Mouse (Mus musculus) T-helper 17 cell (primary cell): ENCODE measurements at regions not wholly inside any gene's neighbourhood (a gene's known extent, or its start where the extent isn't known, plus 50 kb on each side); places are given as distances from the start of the nearest gene placed in this dataset.

ENCODE experiments used
- in situ Hi-C, 2 experiments: fragments of 300-600 bp; cut with MboI, MseI; formaldehyde crosslinking; loops; 1 replicate in 1 of 2; 2 replicates in 1 of 2; pipeline ENCODE4 v1.15.1; 2025; ENCODE audit warnings: high pct_unique_total_duplicates in 2 of 2

GRCm38 (mm10) chr10:98554575-98554974, 359.6 kb upstream of the Atp2b1 start:
- in situ Hi-C loops = no loop called here

DNA sequence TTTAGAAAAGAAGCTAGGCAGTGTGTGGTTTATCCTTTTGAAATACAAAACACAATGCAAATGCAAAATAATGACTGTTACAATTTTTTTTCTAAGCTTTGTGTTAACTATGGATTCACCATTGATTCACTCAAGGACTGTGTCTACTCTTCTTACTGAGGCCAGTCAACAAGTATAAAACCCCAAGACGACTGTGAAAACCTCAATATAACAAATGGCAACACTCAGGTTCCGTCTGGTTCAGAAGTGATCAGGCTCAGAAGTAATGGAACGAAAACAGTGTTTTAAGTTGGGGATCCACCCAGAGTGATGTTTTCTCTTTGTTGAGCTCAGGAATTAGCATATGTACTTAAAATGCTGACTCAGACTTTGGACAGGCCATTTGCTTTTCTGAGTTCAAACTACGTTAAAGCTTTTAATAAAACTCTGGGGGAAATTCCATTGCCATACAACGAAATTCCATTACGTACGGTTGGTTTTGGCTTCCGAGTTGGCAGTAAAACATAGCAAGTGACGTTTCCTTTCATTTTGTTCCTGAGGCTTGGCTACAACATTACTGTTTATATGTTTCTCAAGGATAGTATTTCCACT, 356.6 kb upstream of the Atp2b1 start:
- in situ Hi-C loops = no loop called here

- in situ Hi-C loops = no loop called here
Measured at GRCm38 (mm10) chr10:98558560-98558959, 355.6 kb upstream of the Atp2b1 start.

- in situ Hi-C loops = loop anchor here in 1 of 2 experiments (10.0 kb wide), 1 partner anchor 142 kb away; no protein-coding TSS in a partner anchor
Measured at GRCm38 (mm10) chr10:98562297-98562912, 351.8 kb upstream of the Atp2b1 start.

- in situ Hi-C loops = loop anchor here (5.0 to 10.0 kb wide), 2 partner anchors 51 to 222 kb away; no protein-coding TSS in a partner anchor
Measured at GRCm38 (mm10) chr10:98572782-98573536, 341.2 kb upstream of the Atp2b1 start.

DNA sequence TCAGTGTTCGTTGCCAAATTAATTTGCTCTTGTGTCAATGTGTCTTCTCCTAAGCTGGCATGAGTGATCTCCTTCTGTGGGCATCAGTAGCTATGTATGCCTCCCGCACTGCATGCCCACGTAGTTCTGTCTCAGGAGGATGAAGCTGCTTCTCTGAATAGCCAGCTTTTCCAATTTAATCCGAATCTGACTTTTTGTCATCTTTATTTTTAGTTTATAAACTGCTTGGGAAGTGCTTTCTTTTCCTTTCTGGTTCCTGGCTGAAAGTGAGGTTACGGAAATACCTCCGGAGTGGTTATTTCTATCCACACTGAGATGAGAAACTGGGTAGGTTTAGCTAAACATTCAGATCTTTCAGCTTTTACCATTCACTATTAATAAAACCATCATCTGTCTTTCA, 337.2 kb upstream of the Atp2b1 start:
- in situ Hi-C loops = loop anchor here in 1 of 2 experiments (10.0 kb wide), 1 partner anchor 218 kb away; no protein-coding TSS in a partner anchor

DNA sequence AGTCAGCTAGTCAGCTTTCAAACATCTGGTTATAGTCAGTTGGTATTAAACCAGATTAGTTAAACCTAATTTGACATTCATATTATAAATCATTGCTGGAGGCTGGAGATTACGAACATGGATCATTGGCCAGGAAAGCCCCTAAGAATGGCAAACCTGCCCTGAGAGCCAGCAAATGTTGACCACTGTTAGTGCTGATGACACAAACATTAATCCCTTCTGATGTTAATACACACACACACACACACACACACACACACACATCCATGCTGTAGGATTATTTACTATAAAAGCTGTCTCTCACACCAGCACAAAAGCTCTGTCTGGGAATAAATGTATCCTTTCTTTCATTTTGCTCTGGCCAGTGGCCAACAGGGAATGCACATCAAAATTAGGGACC, 329.4 kb upstream of the Atp2b1 start:
- in situ Hi-C loops = loop anchor here in 1 of 2 experiments (10.0 kb wide), 1 partner anchor 1090 kb away; no protein-coding TSS in a partner anchor

DNA sequence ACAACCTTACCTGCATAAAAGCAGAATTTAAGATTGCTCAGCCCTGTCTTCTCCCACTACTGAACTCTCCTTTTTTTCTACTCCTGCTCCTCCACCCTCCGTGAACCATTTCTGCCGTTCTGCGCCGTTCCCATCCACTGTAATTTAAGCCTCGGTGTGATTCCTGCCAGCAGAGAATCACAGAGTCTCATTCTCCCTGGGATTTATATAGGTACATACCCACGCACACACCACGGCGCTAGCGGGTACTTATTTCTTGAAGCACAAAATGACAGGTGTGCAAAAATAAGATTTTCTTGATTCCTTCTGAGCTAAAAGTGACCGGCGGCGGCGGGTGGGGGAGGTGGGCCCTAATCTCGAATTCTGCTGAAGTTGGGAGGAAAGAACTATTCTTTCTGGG, 324.5 kb upstream of the Atp2b1 start:
- in situ Hi-C loops = loop anchor here in 1 of 2 experiments (10.0 kb wide), 1 partner anchor 1085 kb away; no protein-coding TSS in a partner anchor

DNA sequence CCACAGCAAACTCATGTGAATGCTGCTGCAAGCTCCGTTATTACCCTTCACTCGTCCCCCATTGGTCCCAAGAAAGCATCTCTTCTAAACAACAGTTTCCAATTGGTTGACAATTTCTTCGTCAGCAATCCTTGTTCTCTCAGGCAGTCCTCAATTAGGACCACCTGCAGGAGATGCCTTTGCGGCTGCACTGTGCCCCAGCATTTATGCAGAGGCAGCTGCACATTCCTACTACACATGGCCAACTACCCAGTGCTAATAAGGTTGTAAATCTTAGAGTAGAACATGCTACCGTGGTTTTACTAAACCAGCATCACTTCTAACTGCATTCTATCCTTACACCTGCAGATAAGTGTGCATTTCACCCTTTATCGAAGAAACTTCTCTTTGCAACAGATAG, 322.1 kb upstream of the Atp2b1 start:
- in situ Hi-C loops = no loop called here

- in situ Hi-C loops = no loop called here
Measured at GRCm38 (mm10) chr10:98593910-98594309, 320.3 kb upstream of the Atp2b1 start.

GRCm38 (mm10) chr10:98608221-98608941, 305.8 kb upstream of the Atp2b1 start:
- in situ Hi-C loops = no loop called here

- in situ Hi-C loops = no loop called here
Measured at GRCm38 (mm10) chr10:98610708-98611107, 303.5 kb upstream of the Atp2b1 start.

DNA sequence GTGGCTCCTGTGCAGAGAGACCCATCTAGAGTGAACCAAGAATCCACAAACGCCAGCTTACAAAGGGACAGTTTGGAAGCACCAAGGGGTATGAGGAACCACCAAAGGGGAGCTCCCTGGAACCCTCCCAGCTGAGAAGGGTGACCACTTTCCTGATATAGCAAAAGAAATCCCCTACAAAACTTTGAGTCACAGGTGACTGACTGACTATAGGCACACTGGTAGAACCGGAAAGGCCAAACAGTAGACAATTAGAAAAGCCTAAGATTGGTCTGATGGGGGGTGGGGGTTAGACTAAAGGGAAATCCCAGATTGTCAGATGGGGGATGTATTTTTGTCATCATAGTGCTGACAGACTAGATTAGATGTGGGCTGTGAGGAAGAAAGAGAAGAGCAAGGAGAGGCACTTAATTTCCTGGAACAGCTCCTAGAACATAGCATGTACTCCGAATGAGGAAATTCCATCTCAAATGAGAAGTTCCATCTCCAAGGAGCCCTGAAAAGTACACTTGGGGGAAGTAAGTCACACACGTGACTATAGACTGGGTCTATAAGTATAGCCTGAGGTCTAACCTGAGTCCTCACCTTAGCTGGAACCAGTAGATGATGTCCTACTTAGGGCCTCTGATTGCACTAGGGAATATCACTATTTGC, 302.4 kb upstream of the Atp2b1 start:
- in situ Hi-C loops = no loop called here

GRCm38 (mm10) chr10:98618736-98619525, 295.3 kb upstream of the Atp2b1 start:
- in situ Hi-C loops = no loop called here

DNA sequence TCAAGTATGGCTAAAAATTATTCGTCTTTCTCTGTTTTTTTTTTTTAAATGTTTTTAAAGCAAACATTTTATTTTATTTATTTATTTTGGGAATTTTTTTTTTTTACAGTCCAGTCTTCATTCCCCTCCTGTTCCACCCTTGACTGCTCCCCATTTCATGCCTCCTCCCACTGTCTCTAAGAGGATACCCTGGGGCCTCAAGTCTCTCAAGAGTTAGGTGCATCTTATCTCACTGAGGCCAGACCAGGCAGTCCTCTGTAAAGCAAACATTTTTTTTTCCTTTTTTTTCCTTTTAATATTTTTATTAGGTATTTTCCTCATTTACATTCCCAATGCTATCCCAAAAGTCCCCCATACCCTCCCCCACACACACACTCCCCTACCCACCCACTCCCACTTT, 290.1 kb upstream of the Atp2b1 start:
- in situ Hi-C loops = no loop called here

DNA sequence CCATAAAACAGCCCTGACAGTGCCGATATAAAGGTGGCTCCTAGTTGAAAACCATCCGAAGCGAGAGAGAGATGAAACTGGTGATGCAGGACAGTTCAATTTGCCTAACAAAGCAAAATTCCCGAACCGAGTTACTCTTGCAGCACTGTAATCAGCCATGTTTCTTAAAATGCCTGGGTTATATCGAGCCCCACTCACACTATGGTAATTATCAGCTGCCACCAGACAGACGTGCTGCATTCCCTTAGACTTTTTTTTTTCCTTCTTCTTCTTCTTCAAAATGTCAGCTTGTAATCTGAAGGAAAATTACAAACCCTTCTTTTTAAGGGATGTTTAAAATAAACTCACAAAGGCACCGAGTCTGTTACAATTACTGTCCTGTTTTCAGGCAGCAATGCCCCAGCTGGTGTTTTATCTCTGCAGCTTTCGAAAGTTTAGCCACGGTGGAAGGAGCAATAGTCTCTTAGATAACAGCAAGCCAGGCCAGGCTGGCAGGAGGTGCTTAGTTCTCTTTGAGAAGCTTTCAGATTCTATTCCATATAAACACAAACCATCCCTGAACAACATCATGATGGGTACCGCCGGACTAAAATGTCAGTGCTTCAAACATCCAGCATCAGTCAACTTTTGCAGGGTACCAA, 289.4 kb upstream of the Atp2b1 start:
- in situ Hi-C loops = no loop called here

- in situ Hi-C loops = no loop called here
Measured at GRCm38 (mm10) chr10:98628191-98628590, 286.0 kb upstream of the Atp2b1 start.

DNA sequence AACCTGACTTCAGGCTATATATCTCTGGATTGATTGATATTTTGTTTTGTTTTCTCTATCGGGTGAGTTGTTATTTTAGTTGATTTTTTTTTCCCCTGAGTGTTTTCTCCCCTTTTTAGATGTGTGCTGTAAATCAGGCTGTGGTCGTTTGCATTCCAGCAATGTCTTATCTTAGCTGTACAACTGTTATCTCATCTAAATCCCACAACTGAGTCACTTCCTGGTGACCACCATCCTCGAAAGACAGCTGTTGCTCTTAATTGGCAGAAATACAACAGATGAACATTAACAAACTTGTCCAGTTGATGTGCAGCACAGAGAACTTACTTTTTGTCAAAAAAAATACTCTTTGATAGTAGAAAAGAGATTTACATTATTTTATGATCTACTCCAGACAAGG, 285.0 kb upstream of the Atp2b1 start:
- in situ Hi-C loops = no loop called here

DNA sequence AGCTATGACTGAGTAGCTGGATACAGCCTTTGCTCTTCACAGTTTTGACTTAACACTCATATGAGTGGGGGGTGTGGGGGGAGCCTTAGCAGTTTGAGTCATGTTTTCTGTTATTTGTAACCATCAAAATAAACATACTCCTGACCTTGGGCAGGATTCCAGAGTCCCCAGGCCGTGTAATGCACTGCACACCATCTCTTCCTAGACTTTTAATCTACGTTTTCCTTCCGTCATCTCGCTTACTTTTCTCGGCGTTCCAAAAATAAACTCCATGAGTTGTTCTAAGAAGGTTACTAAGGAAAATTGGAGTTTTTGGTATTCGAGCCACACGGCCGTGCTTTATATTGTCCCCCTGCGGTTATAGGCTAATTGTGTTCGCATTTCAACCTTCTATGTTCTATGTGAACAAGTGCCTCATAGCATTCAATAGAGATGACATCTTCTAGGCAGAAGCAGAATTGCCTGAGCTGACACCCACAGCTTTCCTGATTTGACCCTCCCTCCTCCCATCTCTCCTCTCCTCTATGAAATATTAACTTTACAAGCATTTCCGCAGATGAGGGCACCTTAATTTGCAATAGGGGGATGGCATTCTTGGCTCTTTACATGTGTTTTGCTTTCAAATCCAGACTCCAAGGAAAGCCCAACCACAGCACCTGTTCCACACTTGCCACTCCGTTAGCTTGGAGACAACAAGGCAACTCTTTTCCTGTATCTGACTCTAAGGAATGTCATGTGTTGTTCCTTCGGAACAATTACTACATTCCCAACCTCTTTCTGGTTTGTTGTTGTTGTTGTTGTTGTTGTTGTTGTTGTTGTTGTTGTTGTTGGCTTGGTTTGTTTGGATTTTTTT, 276.2 kb upstream of the Atp2b1 start:
- in situ Hi-C loops = loop anchor here in 1 of 2 experiments (10.0 kb wide), 1 partner anchor 77 kb away; no protein-coding TSS in a partner anchor
